Mouse (Mus musculus) bone marrow, adult 2 months (tissue): ENCODE measurements around the gene Tspan6.

Source experiments
- CTCF ChIP-seq: fragments of 200-500 bp; IDR thresholded peaks from 2 replicates; pipeline ENCODE4 v1.5.1; 2011; ENCODE audit warnings: low read length, control low read depth; ENCODE audit not compliant: control insufficient read depth, insufficient read depth
- POLR2A ChIP-seq: fragments of 200-500 bp; IDR thresholded peaks from 2 replicates; pipeline ENCODE4 v1.6.1; 2011; ENCODE audit warnings: low read depth, mild to moderate bottlenecking, control low read depth, low read length, borderline replicate concordance; ENCODE audit not compliant: control insufficient read depth

DNA sequence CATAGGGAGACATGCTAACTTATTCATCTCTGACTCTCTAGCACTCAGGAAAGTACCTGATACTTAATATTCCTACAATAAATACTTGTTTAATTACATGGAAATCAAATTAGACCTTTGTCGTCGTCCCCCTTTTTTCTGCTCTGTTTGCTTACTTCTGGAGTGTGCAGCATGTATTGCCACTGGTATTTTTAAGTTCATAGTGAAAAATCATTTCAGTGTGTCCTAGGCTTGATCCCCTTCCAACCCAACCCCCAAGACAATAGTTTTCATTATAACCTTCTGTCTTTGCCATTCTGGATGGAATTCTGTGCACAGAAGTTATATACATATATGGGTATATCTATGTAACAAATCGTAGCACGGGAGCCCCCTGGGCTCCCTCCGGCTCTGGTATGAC, 47.5 kb downstream of the Tspan6 start, which contains the start of gene Tnmd:
- TF ChIP-seq CTCF, result no peak
- no peak for TF ChIP-seq POLR2A
